Mouse (Mus musculus): ENCODE results near the gene Olfr1412.

DNA sequence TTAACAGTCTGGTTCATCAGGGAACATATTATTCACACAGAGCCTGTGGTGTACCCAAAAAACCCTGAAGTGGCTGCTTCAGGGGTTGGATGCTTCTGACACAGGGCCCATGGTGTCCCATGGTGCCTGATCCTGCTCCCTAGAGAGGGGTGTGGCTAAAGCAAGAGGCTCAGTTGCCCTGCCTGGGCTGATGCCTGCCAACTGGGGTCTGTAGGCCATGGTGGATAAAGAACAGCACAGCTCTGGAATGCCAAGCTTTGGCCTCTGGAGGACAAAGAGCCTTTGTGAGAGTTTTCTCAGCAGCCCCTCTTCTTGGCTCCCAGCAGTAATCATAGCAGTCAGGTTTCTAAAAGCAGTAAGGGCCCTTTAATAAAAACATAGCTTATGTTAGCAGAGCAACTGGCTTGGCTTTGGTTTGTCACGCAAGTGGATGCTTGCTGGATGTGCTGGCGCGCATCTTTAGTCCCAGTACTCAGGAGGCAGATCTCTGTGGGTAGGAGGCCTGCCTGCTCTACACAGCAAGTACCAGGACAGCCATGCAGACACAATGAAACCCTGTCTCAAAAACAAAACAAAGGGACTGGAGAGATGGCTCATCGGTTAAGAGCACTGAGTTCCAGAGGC, 49.5 kb downstream of the Olfr1412 start:
- TF ChIP-seq CTCF (IDR thresholded peaks at IDR 0.05; ENCODE audit: low read depth) (no peak), EP300 (optimal IDR thresholded peaks at IDR 0.05) (no peak)
